Mouse (Mus musculus) kidney, embryonic 14.5 days (tissue): ENCODE data around the gene Myom1. TPM values are rescaled to one million over a fixed set of nuclear protein-coding genes. Genes with fewer than 3 reads are reported as not detected.

ENCODE experiments used
- ATAC-seq: fragments of 200-750 bp; cut with Nextera tagmentation; 2 replicates; pipeline ENCODE4 v1.8.0; 2017; ENCODE audit warnings: moderate number of reproducible peaks, mild to moderate bottlenecking, moderate TSS enrichment, moderate library complexity; ENCODE audit not compliant: low FRiP score, low TSS enrichment
- H3K27ac ChIP-seq: fragments of 300-500 bp; sonication (generic); 2 replicates; pipeline ENCODE4 v1.5.1; 2014; ENCODE audit warnings: low read depth, mild to moderate bottlenecking, low read length, moderate library complexity, mixed read lengths
- H3K27me3 ChIP-seq: fragments of 300-500 bp; sonication (generic); 2 replicates; pipeline ENCODE4 v1.6.1; 2014; ENCODE audit warnings: mild to moderate bottlenecking, low read length; ENCODE audit not compliant: control insufficient read depth, insufficient read depth
- H3K36me3 ChIP-seq: fragments of 300-500 bp; sonication (generic); 2 replicates; pipeline ENCODE4 v1.6.1; 2014; ENCODE audit warnings: low read length, mixed read lengths; ENCODE audit not compliant: control insufficient read depth, insufficient read depth
- H3K4me1 ChIP-seq: fragments of 300-500 bp; sonication (generic); 2 replicates; pipeline ENCODE4 v1.6.1; 2014; ENCODE audit warnings: low read length, mixed read lengths; ENCODE audit not compliant: control insufficient read depth, insufficient read depth
- H3K4me2 ChIP-seq: fragments of 300-500 bp; sonication (generic); replicated peaks from 2 replicates; pipeline ENCODE4 v1.6.1; 2014; ENCODE audit warnings: low read depth, mild to moderate bottlenecking, low read length
- H3K4me3 ChIP-seq: fragments of 300-500 bp; sonication (generic); 2 replicates; pipeline ENCODE4 v1.5.1; 2014; ENCODE audit warnings: mild to moderate bottlenecking, low read length
- H3K9ac ChIP-seq: fragments of 300-500 bp; sonication (generic); 2 replicates; pipeline ENCODE4 v1.6.1; 2014; ENCODE audit warnings: low read depth, mild to moderate bottlenecking, low read length, moderate library complexity
- H3K9me3 ChIP-seq: fragments of 300-500 bp; sonication (generic); 2 replicates; pipeline ENCODE4 v1.6.1; 2016; ENCODE audit warnings: low read length; ENCODE audit not compliant: control insufficient read depth
- WGBS: fragments of 180-500 bp; shearing (Covaris S2); extraction: QIAGEN DNeasy Blood & Tissue Kit; methylation state at CpG from one replicate; pipeline ENCODE4 v1.1.7; 2014; 5-methylcytosine and 5-hydroxymethylcytosine counted together
- polyA plus RNA-seq: library from polyadenylated mRNA; unstranded; fragments of >200 nt; fragmentation: Nextera tagmentation; extraction: Ambion mirVana; gene quantifications from 2 replicates; pipeline ENCODE4 v1.2.1, GENCODE M21; 2014

Myom1 gene
- polyA plus RNA-seq, 1 experiment from 2014 or later = 3.6 TPM

GRCm38 (mm10) chr17:71006976-71007375, 4.5 kb downstream of the Myom1 start:
- Histone ChIP-seq H3K4me1 (peaks cover 7% of the 10 kb centered on the region; the same call in 1 of the 2 replicates), H3K4me2 (no peak overlapping the region), H3K36me3 (no peaks in the 10 kb centered on the region), H3K4me3 (no peak overlapping the region), H3K9ac (no peak overlapping the region), H3K9me3 (no peaks in the 10 kb centered on the region), H3K27ac (no peak overlapping the region), H3K27me3 (no peaks in the 10 kb centered on the region)
- ATAC-seq = no peak
- 89% methylated on average over 5 of the region's 5 CpGs for WGBS

- no peaks in the 10 kb centered on the region for H3K4me1 ChIP-seq
- no peak overlapping the region for H3K4me3 ChIP-seq
- H3K9me3 ChIP-seq = no peaks in the 10 kb centered on the region
- ATAC-seq = no peak
- H3K27me3 ChIP-seq = no peaks in the 10 kb centered on the region
- H3K27ac ChIP-seq = no peak overlapping the region
- WGBS = 73% methylated on average over 3 of the region's 3 CpGs
- H3K9ac ChIP-seq = no peak overlapping the region
- H3K4me2 ChIP-seq = no peak overlapping the region
- H3K36me3 ChIP-seq = no peaks in the 10 kb centered on the region
Measured at GRCm38 (mm10) chr17:71008676-71009075, 6.2 kb downstream of the Myom1 start.

- Histone ChIP-seq H3K4me2 (no peak overlapping the region), H3K9ac (no peak overlapping the region), H3K9me3 (no peaks in the 10 kb centered on the region), H3K27ac (no peak overlapping the region), H3K4me3 (no peak overlapping the region), H3K36me3 (no peaks in the 10 kb centered on the region), H3K4me1 (no peaks in the 10 kb centered on the region; the same call in 1 of the 2 replicates), H3K27me3 (no peaks in the 10 kb centered on the region)
- ATAC-seq = no peak
- WGBS = 79% methylated on average over 1 of the region's 1 CpGs
Measured at GRCm38 (mm10) chr17:71009751-71010150, 7.3 kb downstream of the Myom1 start.

- no peak overlapping the region for H3K4me2 ChIP-seq
- WGBS = 64% methylated on average over 7 of the region's 7 CpGs
- H3K36me3 ChIP-seq = no peaks in the 10 kb centered on the region
- no peak overlapping the region for H3K9ac ChIP-seq
- H3K4me1 ChIP-seq = peaks cover 4% of the 10 kb centered on the region; the same call in 1 of the 2 replicates
- H3K27me3 ChIP-seq = no peaks in the 10 kb centered on the region
- ATAC-seq = no peak
- H3K27ac ChIP-seq = no peak overlapping the region
- no peaks in the 10 kb centered on the region for H3K9me3 ChIP-seq
- H3K4me3 ChIP-seq = no peak overlapping the region
Measured at GRCm38 (mm10) chr17:71010646-71011242, 8.3 kb downstream of the Myom1 start.

GRCm38 (mm10) chr17:71011931-71012662, 9.7 kb downstream of the Myom1 start:
- Histone ChIP-seq H3K4me1 (peaks cover 4% of the 10 kb centered on the region; the same call in 1 of the 2 replicates), H3K27me3 (no peaks in the 10 kb centered on the region), H3K9ac (no peak overlapping the region), H3K4me2 (no peak overlapping the region), H3K27ac (no peak overlapping the region), H3K4me3 (no peak overlapping the region), H3K36me3 (no peaks in the 10 kb centered on the region), H3K9me3 (no peaks in the 10 kb centered on the region)
- no peak for ATAC-seq
- WGBS = 86% methylated on average over 9 of the region's 9 CpGs

- no peaks in the 10 kb centered on the region for H3K27me3 ChIP-seq
- H3K4me1 ChIP-seq = peaks cover 4% of the 10 kb centered on the region; the same call in 1 of the 2 replicates
- no peak for ATAC-seq
- no peaks in the 10 kb centered on the region for H3K9me3 ChIP-seq
- WGBS = 85% methylated on average over 6 of the region's 6 CpGs
- H3K9ac ChIP-seq = no peak overlapping the region
- no peaks in the 10 kb centered on the region for H3K36me3 ChIP-seq
- no peak overlapping the region for H3K4me2 ChIP-seq
- no peak overlapping the region for H3K4me3 ChIP-seq
- no peak overlapping the region for H3K27ac ChIP-seq
Measured at GRCm38 (mm10) chr17:71013105-71013504, 10.7 kb downstream of the Myom1 start.

GRCm38 (mm10) chr17:71014911-71015310, 12.5 kb downstream of the Myom1 start:
- peaks cover 12% of the 10 kb centered on the region for H3K4me1 ChIP-seq
- H3K27me3 ChIP-seq = no peaks in the 10 kb centered on the region
- H3K4me3 ChIP-seq = no peak overlapping the region
- ATAC-seq = no peak
- H3K4me2 ChIP-seq = no peak overlapping the region
- H3K9ac ChIP-seq = no peak overlapping the region
- H3K9me3 ChIP-seq = no peaks in the 10 kb centered on the region
- H3K27ac ChIP-seq = peak overlapping the region; percentile 26; the same call in 1 of the 2 replicates
- WGBS = 53% methylated on average over 5 of the region's 5 CpGs
- H3K36me3 ChIP-seq = no peaks in the 10 kb centered on the region

GRCm38 (mm10) chr17:71017457-71017998, 15.1 kb downstream of the Myom1 start:
- Histone ChIP-seq H3K9me3 (no peaks in the 10 kb centered on the region), H3K27me3 (no peaks in the 10 kb centered on the region), H3K27ac (no peak overlapping the region), H3K4me3 (no peak overlapping the region), H3K4me1 (peaks cover 15% of the 10 kb centered on the region), H3K9ac (no peak overlapping the region), H3K36me3 (no peaks in the 10 kb centered on the region), H3K4me2 (no peak overlapping the region)
- no peak for ATAC-seq
- WGBS = 88% methylated on average over 4 of the region's 4 CpGs

- Histone ChIP-seq H3K4me3 (no peak overlapping the region), H3K36me3 (no peaks in the 10 kb centered on the region), H3K4me1 (peaks cover 15% of the 10 kb centered on the region), H3K27me3 (no peaks in the 10 kb centered on the region), H3K9me3 (no peaks in the 10 kb centered on the region), H3K9ac (no peak overlapping the region), H3K27ac (no peak overlapping the region), H3K4me2 (no peak overlapping the region)
- 97% methylated on average over 3 of the region's 3 CpGs for WGBS
- no peak for ATAC-seq
Measured at GRCm38 (mm10) chr17:71018151-71018550, 15.7 kb downstream of the Myom1 start.
